Mouse (Mus musculus) left cerebral cortex, adult 9 months (tissue): ENCODE data around the gene Tex44.

Experiments
- DNase-seq, 2 experiments: peaks; one replicate each; pipeline ENCODE4 v3.0.0; 2022; ENCODE audit warnings: low spot score in 2 of 2

The Tex44 gene

DNA sequence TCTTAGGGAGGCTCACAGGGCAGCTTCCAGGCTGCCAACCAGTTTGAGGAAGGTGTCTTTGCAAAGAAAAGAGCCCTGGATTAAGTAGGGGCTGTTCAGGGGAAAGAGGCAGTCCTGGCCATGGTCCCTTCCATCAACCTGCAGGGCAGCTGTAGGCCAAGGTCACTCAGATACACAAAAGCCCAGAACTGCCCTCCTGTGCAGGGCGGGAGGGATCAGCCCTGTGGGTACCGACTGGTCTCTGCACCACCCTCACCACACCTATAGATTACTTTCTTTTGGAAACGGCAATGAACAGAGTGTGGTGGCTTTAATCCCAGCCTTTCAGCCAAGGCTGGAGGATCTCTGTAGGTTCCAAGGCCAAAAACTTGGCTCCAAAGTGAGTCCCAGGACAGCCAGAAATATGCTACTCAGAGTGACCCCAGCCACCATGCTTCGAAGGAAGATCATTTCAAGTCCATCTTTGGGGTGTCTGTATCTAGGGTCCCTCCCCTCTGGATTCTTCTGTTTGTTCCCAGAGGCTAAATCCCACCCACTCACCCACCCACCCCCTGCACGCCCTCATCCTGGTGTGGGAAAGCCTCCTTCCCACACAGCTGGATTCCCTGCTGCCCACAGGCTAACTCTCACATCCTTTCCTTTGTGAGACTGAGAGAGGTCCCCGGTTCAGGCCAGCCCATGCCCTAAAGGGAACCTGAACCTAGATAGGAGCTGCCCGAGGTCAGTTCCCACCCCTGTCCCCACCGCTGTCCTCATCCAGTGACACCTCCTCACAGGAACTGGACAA is 17.4 kb downstream of the Tex44 start:
- DNase-seq: no peak

DNA sequence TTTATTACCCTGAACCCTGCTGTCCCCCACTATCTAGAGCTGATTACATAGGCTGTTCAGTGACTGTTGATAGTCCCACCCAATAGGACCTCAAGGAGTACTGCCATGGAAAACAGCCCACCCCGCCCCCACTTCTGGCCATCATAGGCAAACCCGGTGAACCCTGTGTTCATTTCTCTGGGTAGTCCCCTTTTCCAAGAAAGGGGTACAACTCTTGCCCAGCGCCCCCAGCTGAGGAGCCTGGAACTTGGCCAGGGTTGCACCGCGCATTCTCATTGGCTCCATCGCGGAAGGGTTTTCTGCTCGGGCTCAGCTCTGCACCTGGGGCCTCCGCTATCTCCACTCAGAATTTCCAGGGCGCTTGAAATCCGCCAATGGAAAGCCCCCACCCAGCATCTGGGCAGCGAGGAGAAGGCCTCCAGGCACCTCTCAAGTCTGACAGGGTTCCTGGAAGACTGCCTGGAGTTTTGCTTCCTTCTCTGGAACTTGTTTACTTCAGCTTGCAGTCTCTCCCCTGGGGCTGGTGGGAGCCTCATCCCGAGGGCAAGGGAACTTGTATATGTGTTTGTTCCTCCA is 21.6 kb downstream of the Tex44 start:
- DNase-seq: no peak

DNA sequence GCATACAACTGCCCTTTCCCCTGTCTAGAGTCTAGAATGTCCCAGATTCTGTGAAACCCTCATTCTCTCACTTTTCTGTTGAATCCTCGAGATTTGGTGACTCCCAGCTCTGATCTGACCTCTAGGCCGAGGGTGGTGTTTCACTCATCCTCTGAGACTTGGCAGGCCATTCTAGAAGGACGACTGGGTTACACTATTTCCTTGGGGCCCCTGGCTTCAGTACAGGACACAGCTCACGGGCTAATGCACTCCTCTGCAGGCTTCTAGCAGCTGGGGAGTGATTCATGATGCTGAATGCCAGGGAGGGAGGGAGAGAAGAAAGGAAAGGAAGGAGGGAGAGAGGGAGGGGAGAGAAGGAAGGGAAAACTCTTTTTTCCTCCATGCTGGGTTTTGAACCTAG is 22.1 kb downstream of the Tex44 start:
- no peak for DNase-seq

DNA sequence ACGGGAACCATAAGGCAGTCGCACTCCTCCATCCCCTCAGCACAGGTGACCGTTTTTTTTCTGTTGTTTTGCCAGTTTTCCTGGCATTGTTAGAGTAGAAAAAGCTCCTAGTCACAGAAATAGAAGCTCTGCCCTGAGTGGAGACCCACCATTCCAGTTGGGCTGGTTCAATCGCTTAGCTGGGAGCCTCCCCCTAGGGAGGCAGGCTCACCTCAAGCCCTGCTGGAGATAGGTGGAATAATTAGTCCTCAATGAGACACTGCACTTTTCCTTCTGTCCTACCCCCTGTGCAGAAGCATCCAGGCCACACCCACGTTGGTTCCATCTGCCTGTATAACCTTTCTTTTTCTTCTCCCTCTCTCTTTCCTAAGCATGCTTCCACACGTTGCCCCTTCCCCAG is 23.8 kb downstream of the Tex44 start:
- DNase-seq: no peak

DNA sequence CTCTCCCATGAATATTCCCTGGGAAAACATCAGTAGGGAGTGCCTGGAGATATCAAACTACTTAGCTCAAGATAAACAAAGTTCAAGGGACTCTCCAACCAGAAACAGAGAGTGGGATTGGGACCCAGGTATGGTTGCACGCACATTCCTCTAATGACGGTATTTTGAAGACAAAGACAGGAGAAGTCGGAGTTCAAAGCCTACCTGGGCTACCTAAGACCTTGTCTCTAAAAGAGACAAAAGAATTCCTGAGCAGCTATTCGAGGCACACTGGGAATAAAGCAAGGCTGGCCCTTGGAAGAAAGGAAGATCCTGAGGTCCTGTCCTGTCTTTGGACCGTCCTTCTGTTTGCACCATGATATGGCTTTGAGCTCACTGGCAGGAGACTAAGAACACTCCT is 26.6 kb downstream of the Tex44 start:
- DNase-seq: no peak

DNA sequence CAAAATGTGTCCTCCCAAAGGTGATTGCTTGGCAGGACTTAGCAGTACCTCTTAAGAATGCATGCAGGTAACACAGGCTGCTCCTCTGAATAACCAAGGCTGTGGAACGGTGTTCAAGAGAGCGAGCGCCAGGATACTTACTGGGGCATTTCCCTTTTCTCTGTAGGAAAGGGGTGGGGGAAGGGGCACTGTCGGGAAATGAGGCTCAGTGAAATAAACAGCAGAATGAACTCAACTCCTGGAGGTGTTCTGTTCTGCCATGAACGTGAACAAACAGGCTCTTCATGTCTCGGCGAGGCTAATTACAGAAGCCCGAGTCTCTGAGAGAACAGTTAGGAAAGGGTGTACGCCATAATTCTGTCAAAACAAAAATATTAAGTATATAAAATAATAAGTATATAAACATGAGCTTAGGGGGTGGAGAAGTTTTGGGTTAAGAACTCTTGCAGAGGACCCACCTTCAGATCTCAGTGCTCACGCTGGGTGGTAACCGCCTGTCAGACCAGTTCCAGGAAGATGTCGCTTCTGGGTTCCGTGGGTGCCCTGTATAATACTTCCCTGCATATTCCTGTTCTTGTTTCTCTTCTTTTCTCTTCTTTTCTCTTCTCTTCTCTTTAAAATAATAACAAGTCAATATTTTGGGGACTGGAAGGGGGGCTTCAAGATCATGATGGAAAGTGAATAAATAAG is 30.9 kb downstream of the Tex44 start:
- no peak for DNase-seq

DNA sequence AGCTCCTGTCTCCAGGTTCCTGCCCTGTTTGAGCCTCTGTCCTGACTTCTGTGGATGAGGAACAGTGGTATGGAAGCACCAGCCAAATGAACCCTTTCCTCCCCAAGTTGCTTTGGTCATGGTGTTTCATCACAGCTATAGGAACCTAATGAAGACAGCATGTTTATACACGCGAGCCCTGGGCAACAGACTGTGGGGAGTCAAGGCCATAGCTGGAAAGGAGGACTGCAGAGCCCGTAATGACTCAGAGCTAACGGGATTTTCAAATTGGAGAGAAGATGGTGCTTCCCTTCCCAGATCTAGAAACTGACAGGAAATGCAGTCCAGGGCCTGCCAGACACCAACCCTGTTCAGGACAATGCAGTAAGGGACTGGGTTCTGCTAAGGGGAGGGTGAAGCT is 33.2 kb downstream of the Tex44 start:
- DNase-seq: no peak

DNA sequence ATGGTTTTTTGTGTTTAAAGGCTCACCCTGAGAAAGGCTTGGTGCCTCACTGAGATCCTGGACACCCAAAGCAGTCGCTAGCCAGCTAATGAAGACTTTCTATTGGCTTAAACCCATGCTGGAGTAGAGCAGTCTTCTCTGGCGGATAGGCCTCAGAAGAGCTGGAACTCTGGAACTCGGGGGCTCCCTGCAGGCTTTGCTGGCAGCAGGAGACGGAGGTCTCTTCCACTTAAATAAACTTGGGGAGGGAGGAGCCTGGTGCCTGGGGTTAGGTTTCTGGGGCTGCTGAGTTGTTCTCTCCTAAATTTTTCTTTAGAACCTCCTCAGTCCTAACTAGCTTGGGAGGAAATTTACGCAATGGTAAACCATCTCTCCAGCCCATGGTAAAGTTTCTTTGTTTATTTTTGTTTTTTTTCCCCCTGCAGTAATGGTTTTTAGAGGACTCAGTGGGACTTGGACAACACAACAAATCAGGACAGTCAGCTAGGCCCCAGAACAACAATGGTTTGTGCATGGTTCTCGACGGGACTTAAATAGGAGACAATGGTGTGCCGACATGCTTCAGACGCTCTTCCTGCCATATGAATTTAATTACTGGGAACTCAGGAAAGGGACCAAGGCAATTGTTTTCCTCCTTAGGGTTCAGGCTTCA is 38.2 kb downstream of the Tex44 start:
- DNase-seq: no peak

DNA sequence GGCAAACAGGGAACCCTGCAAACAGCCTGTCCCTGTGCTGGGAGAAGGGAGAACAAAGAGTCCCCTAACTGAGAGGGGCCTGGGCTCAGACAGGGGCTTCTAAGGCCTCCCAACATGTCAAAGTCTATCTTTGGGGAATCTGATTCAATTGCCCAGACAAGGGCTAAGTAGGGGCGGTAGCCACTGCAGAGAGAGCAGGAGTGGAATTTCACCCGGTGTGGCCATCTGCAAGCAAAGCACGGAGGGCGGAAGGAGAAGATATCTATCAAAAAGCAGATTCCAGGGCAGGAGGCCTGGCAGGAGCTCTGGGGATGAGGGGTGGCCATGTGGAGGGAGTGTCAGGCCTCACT is 38.7 kb downstream of the Tex44 start:
- no peak for DNase-seq

DNA sequence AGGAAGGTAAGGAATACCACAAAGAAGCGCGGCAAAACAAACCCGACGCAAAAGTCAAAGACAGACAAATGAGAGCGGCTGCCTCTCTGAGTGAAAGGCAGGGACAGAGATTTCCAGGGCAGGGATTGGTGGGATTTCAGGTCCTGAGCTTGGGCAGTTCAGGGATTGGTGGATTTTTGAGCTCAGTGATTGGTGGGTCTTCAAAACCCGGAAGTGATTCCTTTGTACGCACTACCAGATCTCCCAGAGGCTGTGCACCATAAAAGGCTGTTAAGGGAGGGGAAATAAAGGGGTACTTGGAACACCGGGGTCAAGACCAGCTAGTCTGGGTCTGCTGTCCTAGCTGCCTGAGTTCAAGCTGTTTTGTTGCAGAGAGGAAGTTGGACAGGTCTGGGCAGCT is 41.3 kb downstream of the Tex44 start:
- no peak for DNase-seq

DNA sequence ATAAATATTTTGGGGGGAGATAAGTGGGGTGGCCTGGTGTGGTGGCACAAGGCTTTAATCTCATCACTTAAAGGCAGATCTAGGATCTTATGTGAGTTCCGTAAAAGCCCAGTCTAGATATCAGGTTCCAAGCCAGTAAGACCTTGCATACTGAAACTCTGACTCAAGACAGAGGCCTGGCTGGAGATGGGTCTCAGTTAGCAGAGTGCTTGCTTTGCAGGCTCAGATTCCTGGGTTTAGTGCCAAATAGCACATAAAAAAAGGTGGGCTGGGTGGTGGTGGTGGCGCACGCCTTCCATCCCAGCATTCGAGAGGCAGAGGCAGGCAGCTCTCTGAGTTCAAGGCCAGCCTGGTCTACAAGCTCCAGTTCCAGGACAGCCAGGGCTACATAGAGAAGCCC is 43.7 kb downstream of the Tex44 start:
- DNase-seq: no peak

DNA sequence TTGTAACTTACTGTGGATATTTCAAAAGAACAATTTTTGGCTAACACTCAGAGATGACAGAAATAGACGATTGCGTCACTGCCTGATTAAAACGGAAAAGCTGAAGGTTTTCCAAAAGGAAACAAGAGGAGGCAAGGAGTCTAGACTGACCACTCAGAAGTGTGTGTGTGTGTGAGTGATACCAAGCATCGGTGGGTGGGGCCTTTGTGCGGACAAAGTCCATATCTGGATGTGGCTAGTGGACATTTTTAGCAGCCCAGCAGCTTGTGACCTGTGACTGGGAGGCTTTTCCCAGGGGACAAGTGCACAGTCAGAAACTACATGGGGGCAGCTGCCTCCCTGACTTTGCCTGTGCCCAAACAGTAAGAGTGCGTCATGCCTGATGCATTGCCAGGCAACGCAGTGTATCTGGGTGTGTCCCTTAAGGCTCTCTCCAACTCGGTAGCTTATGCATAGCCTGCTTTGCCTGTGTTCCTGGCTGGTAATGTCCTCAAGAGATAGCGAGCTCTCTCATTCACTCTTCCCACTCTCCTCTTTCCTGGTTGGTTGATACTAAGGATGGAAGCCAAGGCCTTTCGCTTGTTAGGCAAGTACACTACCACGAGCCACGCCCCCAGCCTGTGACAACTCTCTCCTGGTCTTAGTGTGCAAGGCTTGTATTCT is 44.5 kb downstream of the Tex44 start:
- DNase-seq: peak in 1 of 2 experiments; percentile 71

DNA sequence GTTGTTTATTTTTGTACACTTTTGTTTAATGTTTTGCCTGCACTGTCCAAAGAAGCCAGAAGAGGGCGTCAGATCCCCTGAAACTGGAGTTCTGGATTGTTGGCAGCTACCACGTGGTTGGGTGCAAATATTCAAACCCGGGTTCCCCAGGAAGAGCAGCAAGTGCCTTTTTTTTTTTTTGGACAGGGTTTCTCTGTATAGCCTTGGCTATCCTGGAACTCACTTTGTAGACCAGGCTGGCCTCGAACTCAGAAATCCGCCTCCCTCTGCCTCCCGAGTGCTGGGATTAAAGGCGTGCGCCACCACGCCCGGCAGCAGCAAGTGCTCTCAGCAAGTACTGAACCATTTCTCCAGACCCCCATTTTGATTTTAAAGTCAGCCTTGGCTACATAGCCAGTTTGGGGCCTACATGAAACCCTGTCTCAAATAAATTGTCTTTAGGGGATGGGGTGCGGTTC is 45.4 kb downstream of the Tex44 start:
- DNase-seq: peak in 1 of 2 experiments; percentile 46

DNA sequence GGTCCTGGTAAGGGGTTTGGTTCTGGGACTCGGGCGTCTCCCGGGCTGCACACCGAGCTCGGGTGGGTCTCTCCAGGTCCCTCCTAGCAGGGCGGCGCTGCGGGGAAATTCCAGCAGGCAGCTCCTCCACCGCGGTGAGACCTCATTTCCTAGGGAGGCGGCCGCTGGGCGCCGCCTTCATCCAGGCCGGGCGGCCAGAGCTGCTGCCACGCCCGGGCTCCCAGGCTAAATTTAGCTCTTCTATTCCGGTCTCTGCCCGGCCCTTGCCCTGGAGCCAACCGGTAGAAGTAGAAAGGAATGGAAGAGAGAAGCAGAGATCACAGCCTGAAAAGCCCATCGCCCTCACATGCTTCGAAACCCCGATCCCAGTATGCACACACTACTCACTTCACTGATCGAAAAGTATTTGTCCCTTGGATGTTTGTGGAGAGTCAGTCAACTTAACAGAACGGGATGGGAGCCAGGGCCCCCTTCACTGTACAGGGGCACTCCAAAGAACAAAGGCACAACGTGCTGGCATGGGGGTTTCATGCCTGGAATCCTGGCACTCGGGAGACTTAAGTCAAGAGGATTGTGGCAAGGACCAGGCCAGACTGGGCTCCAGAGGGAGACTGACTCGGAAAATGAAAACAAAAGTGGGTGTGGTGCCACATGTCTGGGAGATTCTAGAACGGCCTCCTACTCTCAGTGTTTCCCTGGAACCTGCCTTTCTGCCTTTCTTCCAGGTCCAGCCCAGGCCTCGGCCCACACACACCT is 46.2 kb downstream of the Tex44 start:
- DNase-seq: peak in 1 of 2 experiments; percentile 26

DNA sequence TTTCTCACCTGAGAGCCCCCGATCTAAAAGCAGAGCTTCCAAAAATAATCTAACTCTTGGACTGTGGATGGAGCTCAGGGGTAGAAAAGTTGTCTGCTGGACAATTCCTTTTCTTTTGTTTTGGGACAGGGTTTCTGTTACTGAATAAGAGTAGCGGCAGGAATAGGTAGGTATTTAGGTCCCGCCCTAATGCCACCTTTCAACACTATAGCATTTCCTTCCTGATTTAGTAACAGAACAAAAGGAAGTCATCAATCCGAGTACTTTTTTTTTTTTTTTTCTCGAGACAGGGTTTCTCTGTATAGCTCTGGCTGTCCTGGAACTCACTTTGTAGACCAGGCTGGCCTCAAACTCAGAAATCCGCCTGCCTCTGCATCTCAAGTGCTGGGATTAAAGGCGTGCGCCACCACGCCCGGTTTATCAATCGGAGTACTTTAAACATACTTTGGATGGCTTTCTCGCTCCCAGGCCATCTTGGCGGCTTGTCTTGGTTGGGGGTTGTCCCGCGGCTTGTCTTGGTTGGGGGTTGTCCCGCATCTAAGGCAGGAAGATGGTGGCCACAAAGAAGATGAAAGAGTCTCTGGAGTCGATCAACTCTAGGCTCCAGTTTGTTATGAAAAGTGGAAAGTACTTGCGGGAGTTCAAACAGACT is 47.1 kb downstream of the Tex44 start:
- no peak for DNase-seq
